Mouse (Mus musculus): ENCODE data around the gene Htr5a.

DNA sequence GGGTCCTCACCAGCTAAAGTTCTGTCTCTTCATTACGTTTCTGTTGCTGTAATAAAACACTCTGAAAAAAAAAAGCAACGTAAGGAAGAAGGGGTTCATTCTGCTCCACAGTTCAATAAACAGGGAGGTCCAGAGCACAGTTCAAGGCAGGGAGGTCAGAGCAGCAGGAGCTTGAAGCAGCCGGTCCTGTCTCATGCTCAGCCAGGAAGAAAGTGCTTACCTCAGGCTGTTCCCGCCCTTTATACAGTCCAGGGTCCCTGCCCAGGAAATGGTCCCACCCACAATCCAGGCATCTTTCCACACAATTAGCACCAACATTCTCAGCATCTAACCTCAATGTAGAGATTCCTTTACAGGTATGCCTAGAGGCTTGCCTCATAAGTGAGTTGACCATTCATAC is 3.9 kb upstream of the Htr5a start:
- TF ChIP-seq CTCF (IDR thresholded peaks at IDR 0.05; ENCODE audit: low read depth, low read length): no peak
- TF ChIP-seq GATA1 (IDR thresholded peaks at IDR 0.05; ENCODE audit: borderline replicate concordance, low read length): no peak
- TF ChIP-seq POLR2AphosphoS5 (IDR thresholded peaks at IDR 0.05; ENCODE audit: insufficient replicate concordance, low read depth, low read length): no peak
- TF ChIP-seq TAL1 (conservative IDR thresholded peaks at IDR 0.05; ENCODE audit: low read depth, low read length): no peak
